Mouse (Mus musculus) limb, embryonic 13.5 days (tissue): ENCODE results near the gene Rsph10b. TPM values are rescaled to one million over a fixed set of nuclear protein-coding genes. Genes with fewer than 3 reads are reported as not detected.
"Not testable (repeated sequence)": the region's sequence is repeated elsewhere in the genome, so short reads cannot be mapped to it uniquely, and the experiment has no call there.

ENCODE experiments used
- ATAC-seq: fragments of 200-750 bp; cut with Nextera tagmentation; 2 replicates; pipeline ENCODE4 v1.8.0; 2017; ENCODE audit warnings: low read depth, moderate number of reproducible peaks, moderate TSS enrichment; ENCODE audit not compliant: low FRiP score
- H3K27ac ChIP-seq: fragments of 300-500 bp; sonication (generic); 2 replicates; pipeline ENCODE4 v1.5.1; 2015; ENCODE audit warnings: inconsistent platforms, mild to moderate bottlenecking, moderate library complexity
- H3K27me3 ChIP-seq: fragments of 300-500 bp; sonication (generic); 2 replicates; pipeline ENCODE4 v1.6.1; 2015; ENCODE audit warnings: mild to moderate bottlenecking, inconsistent platforms
- H3K36me3 ChIP-seq: fragments of 300-500 bp; sonication (generic); 2 replicates; pipeline ENCODE4 v1.6.1; 2015; ENCODE audit warnings: inconsistent platforms, mild to moderate bottlenecking, moderate library complexity
- H3K4me1 ChIP-seq: fragments of 300-500 bp; sonication (generic); 2 replicates; pipeline ENCODE4 v1.6.1; 2015; ENCODE audit warnings: inconsistent platforms
- H3K4me2 ChIP-seq: fragments of 300-500 bp; sonication (generic); replicated peaks from 2 replicates; pipeline ENCODE4 v1.6.1; 2015; ENCODE audit warnings: inconsistent platforms, mild to moderate bottlenecking, moderate library complexity
- H3K4me3 ChIP-seq: fragments of 300-500 bp; sonication (generic); 2 replicates; pipeline ENCODE4 v1.5.1; 2015; ENCODE audit warnings: moderate library complexity, mild to moderate bottlenecking, inconsistent platforms
- H3K9ac ChIP-seq: fragments of 300-500 bp; sonication (generic); 2 replicates; pipeline ENCODE4 v1.6.1; 2015; ENCODE audit warnings: mild to moderate bottlenecking, inconsistent platforms
- H3K9me3 ChIP-seq: fragments of 300-500 bp; sonication (generic); 2 replicates; pipeline ENCODE4 v1.6.1; 2016; ENCODE audit warnings: inconsistent platforms
- WGBS: fragments of 180-500 bp; shearing (Covaris S2); methylation state at CpG from one replicate; pipeline ENCODE4 v1.1.7; 2015; 5-methylcytosine and 5-hydroxymethylcytosine counted together
- polyA plus RNA-seq: library from polyadenylated mRNA; unstranded; fragments of >200 nt; fragmentation: Nextera tagmentation; extraction: Ambion mirVana; gene quantifications from 2 replicates; pipeline ENCODE4 v1.2.1, GENCODE M21; 2015

Rsph10b gene
- polyA plus RNA-seq, 1 experiment from 2014 or later = 1.0 TPM

DNA sequence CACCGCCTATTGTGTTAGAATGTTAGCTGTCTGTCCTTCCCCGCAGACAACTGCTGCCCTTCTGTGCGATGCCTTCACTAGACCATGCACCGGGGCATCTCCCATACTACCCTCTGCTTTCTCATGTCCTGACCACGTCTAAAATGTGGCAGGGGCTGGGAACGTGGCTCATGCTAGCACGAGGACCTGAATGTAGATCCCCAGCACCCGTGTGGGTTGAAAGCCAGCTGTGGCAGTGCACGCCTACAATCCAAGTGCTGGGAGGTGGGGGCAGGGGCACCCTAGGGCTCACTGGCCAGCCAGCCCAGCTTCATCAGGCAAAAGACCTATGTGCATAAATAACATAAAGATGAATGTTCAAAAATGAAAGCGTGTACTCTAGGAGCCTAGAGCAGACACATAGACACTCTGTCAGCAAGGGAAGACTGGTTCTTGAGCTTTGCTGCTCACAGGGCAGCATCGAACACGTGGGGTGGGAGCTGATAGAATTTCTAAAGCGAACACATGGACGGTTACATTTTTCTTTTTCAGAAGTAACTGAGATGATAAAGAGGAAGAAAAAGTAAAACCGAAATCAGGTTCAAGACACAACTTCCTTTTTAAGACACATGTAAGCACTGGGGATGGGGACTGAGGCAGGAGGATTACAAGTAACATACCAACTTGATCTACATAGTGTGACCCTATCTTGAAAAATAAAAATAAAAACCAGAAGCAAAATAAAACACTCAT lies 69.8 kb downstream of the Rsph10b start:
- H3K9ac ChIP-seq = no peak overlapping the region
- whole genome bisulfite sequencing = 95% methylated on average over 15 of the region's 15 CpGs
- no peaks in the 10 kb centered on the region for H3K27me3 ChIP-seq
- ATAC-seq = no peak
- H3K4me2 ChIP-seq = no peak overlapping the region
- H3K27ac ChIP-seq = no peak overlapping the region
- H3K4me1 ChIP-seq = no peaks in the 10 kb centered on the region
- H3K36me3 ChIP-seq = peaks cover 96% of the 10 kb centered on the region
- no peak overlapping the region for H3K4me3 ChIP-seq
- H3K9me3 ChIP-seq = peaks cover 6% of the 10 kb centered on the region; the same call in 1 of the 2 replicates

DNA sequence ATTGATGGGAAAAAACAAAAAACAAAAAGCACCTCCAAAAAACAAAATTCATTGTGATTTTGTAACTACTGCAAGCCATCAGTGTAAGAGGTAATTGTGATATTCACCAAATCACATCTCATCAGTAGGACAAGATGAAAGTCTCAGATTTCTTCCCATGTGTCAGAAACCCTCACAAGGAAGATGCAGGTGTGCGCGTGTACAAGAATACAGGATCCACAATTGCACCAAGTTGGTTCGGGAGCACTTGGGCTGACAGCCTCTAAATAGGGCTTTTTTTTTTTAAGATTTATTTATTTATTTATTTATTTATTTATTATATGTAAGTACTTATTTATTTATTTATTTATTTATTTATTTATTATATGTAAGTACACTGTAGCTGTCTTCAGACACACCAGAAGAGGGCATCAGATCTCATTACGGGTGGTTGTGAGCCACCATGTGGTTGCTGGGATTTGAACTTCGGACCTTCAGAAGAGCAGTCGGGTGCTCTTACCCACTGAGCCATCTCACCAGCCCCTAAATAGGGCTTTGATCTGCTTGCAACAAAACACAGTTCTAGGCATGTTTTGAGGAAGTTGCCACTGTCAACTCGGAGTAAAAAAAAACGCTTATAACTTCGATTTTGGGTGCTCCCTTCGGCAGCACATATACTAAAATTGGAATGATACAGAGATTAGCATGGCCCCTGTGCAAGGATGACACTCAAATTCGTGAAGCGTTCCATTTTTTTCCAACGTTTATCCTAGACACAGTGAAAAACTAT lies 80.7 kb downstream of the Rsph10b start:
- H3K4me1 ChIP-seq, H3K27ac ChIP-seq: not testable (repeated sequence)
- WGBS = 71% methylated on average over 13 of the region's 13 CpGs

DNA sequence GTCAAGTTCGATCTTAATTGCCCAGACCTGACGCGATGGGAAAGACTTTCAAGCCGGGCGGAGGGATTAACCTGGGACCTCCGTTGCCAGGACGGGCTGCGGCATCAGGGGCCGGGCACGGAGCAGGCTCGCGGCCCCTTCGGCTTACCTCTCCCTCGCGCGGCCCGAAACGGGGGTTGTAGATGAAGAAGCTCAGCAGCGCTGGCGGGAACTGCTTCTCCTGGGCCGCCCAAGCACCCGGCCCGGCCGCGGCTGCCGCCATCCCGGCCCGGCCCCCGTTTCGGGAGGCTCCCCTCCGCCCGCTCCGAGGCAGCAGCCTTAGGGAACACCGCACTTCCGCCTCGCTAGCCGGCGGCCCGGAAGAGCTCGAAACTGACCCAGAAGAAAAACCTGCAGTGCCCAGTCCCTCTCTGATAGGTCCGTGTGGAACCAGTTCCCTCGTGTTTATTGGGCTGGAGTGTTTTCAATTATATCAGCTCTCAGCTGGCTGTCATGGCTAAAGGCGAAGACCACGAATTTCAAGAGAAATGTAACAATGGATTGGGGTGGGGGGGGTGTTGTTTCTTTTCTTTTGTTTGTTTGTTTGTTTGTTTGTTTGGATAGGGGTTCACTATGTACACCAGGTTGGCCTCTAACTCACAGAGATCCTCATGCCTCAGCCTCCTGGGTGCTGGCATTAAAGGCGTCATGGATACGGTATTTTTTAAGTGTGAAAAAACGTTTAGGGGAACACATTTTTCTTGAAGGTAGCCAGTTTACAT lies 81.9 kb downstream of the Rsph10b start, which contains the start of gene Ccz1:
TSS of gene Ccz1 (minus strand) at position 327 of the 761 bp plus-strand sequence.
- 2% methylated on average over 47 of the region's 47 CpGs for whole genome bisulfite sequencing

More for the DNA sequence above, 80.7 kb downstream of the Rsph10b start:
- H3K36me3 ChIP-seq = peaks cover 38% of the 10 kb centered on the region
- H3K4me3 ChIP-seq = peak overlapping the region; percentile 94
- peak overlapping the region; percentile 92 for H3K9ac ChIP-seq
- H3K9me3 ChIP-seq, ATAC-seq, H3K27me3 ChIP-seq: not testable (repeated sequence)
- peak overlapping the region; percentile 61 for H3K4me2 ChIP-seq

DNA sequence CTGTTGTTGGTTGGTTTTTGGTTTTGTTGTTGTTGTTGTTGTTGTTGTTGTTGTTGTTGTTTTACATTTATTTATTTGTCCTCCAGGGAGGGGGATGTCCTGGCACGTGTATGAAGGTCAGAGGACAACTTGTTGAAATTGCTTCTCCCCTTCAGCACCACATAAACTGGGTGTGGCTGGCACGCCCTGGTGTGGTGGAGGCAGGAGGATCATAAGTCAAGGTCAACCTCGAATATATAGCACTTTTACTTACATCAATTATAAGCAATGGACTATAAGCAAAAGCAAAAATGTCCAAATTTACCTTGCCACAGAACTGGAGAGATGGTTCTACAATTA lies 82.4 kb downstream of the Rsph10b start:
- Histone ChIP-seq H3K9me3 (no peaks in the 10 kb centered on the region), H3K27me3 (no peaks in the 10 kb centered on the region), H3K4me1 (peaks cover 4% of the 10 kb centered on the region; the same call in 1 of the 2 replicates), H3K4me3 (peak overlapping the region; percentile 94), H3K27ac (no peak overlapping the region), H3K4me2 (peak overlapping the region; percentile 61), H3K36me3 (peaks cover 23% of the 10 kb centered on the region), H3K9ac (no peak overlapping the region)
- WGBS = 76% methylated on average over 3 of the region's 3 CpGs
- no peak for ATAC-seq

More for the DNA sequence above, 81.9 kb downstream of the Rsph10b start, which contains the start of gene Ccz1:
- H3K9me3 ChIP-seq = no peaks in the 10 kb centered on the region
- peak within 1 kb of the TSS; percentile 92 for H3K9ac ChIP-seq
- H3K4me2 ChIP-seq = peak within 1 kb of the TSS; percentile 61
- H3K36me3 ChIP-seq = peaks cover 27% of the 10 kb centered on the region
- H3K27ac ChIP-seq = peak within 1 kb of the TSS; percentile 85
- H3K4me1 ChIP-seq = peaks cover 4% of the 10 kb centered on the region; the same call in 1 of the 2 replicates
- no peaks in the 10 kb centered on the region for H3K27me3 ChIP-seq
- H3K4me3 ChIP-seq = peak within 1 kb of the TSS; percentile 94
- peak; percentile 98 for ATAC-seq

DNA sequence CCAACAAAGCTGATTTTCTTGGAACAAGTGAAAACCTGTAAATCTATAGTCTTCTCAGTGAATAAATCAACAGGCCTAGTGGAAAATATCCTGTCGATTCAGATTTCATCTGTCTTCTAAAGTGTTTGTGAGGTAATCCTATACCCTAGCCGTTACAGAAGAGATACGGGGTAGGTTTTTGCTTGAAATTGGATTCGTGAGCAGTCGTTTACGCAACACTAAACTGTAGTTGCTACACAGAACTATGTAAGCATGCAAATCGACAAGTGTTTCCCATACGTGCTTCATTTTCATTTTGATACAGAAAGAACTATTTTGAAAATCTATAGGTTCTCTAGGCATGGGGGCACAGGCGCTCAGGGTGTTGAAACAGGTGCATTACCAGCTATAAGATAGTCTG lies 83.0 kb downstream of the Rsph10b start:
- Histone ChIP-seq H3K9ac (no peak overlapping the region), H3K27ac (no peak overlapping the region), H3K9me3 (no peaks in the 10 kb centered on the region), H3K27me3 (no peaks in the 10 kb centered on the region), H3K36me3 (peaks cover 17% of the 10 kb centered on the region), H3K4me3 (no peak overlapping the region), H3K4me2 (no peak overlapping the region), H3K4me1 (peaks cover 4% of the 10 kb centered on the region; the same call in 1 of the 2 replicates)
- WGBS = 86% methylated on average over 9 of the region's 9 CpGs
- ATAC-seq = no peak

DNA sequence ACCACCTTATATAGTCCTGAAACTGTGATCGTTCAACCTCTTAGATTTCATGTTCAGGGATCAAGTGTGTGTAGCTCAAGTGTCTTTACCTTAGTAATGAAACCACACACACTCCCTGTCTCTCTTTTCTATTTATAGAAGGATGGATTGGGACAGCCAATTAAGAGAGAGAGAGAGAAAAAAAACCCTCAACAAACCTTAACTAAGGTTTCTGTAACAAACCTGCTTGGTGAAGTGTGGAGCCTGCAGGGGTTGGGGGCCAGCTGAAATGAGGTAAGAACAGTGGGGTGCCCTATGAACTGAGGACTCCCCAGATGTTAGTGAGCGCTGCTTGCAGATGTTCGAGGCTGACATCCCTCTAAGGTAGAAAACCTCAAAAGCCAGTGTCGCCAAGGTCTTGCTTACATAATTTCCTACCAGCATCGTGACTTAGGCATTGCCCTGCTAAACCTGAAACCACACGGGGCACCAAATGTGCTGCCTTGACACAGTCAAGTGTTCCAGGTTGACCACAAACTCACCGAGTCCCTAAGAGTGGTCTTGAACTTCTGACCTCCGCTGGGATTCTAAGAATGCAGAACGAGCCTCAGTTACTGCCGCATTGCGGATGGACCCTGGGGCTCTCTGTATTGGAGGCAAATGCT lies 93.9 kb downstream of the Rsph10b start, which contains the start of gene Ocm:
TSS of gene Ocm (minus strand) at position 51 of the 644 bp plus-strand sequence.
- Histone ChIP-seq H3K4me3 (no peak within 1 kb of the TSS), H3K4me2 (no peak within 1 kb of the TSS), H3K36me3 (no peaks in the 10 kb centered on the region), H3K27ac (no peak within 1 kb of the TSS), H3K9ac (no peak within 1 kb of the TSS), H3K27me3 (no peaks in the 10 kb centered on the region), H3K4me1 (no peaks in the 10 kb centered on the region), H3K9me3 (no peaks in the 10 kb centered on the region)
- no peak for ATAC-seq
- WGBS = 53% methylated on average over 11 of the region's 11 CpGs

DNA sequence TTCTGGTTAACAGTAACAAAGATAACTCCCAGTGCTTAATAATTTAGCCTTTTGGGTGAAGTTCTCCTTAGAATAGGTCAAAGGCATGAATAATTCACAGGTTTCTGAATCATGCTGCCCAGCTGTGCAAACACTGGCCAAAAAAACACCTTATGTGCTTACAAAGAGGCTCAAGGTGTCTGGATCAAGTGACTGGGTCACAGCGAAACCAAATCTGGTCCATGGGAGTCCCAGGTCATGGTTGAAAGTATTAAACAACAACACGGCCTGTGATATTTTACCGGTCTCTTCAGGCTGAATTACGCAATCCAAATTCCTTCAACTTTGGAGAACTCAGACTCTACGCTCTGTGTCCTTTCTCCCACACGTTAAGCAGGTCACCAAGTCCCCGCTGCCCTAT lies 99.7 kb downstream of the Rsph10b start:
- no peak for ATAC-seq
- WGBS = 83% methylated on average over 7 of the region's 7 CpGs

DNA sequence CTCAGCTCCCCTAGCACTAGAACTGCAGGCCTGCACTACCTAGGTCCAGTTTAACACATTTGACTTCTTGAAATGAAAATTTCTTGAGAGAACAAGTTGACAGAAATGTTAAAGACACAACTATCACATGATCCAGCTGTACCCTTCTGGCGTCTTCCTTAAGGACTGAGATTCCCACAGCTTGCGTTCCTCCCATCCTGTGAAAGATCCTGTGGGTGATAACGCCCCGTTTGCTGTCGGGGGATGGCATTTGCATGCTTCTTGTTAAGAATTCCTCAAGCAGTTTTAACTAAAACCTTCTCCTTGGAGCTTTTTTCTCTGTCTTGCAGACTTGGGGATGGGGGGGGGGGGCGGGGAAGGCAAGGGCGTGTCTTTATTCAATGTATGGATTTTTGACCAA lies 101.7 kb downstream of the Rsph10b start:
- no peak overlapping the region for H3K9ac ChIP-seq
- H3K4me3 ChIP-seq = no peak overlapping the region
- 82% methylated on average over 7 of the region's 7 CpGs for WGBS
- ATAC-seq = no peak
- H3K9me3 ChIP-seq = no peaks in the 10 kb centered on the region
- H3K27ac ChIP-seq = no peak overlapping the region
- H3K4me2 ChIP-seq = no peak overlapping the region
- H3K36me3 ChIP-seq = no peaks in the 10 kb centered on the region
- H3K27me3 ChIP-seq = no peaks in the 10 kb centered on the region
- H3K4me1 ChIP-seq = no peaks in the 10 kb centered on the region

More for the DNA sequence above, 99.7 kb downstream of the Rsph10b start:
- Histone ChIP-seq H3K36me3 (no peaks in the 10 kb centered on the region), H3K4me2 (no peak overlapping the region), H3K4me3 (no peak overlapping the region), H3K9ac (no peak overlapping the region), H3K4me1 (no peaks in the 10 kb centered on the region), H3K27ac (no peak overlapping the region), H3K27me3 (no peaks in the 10 kb centered on the region), H3K9me3 (no peaks in the 10 kb centered on the region)

Other genes with a start within 250 kb of the Rsph10b start
- gene Usp42, start 200.8 kb upstream of the Rsph10b start, polyA plus RNA-seq = 25.8 and 27.2 TPM in 2 replicates
- 46.3 and 46.8 TPM in 2 replicates for gene Eif2ak1, start 115.2 kb upstream of the Rsph10b start, polyA plus RNA-seq
- gene Ankrd61, start 35.4 kb upstream of the Rsph10b start, polyA plus RNA-seq = 0.22 and 0.29 TPM in 2 replicates
- gene Aimp2, start 23.2 kb upstream of the Rsph10b start, polyA plus RNA-seq = 97.9 and 106 TPM in 2 replicates
- 35.8 and 37.9 TPM in 2 replicates for gene Pms2, start 23.1 kb upstream of the Rsph10b start, polyA plus RNA-seq
- 0.89 and 1.1 TPM in 2 replicates for gene Gm42421, start 4.9 kb upstream of the Rsph10b start, polyA plus RNA-seq
- 84.5 and 85.5 TPM in 2 replicates for gene Ccz1, start 81.8 kb downstream of the Rsph10b start, polyA plus RNA-seq
- not detected in 2 replicates for gene Ocm, start 93.6 kb downstream of the Rsph10b start, polyA plus RNA-seq
- gene Lmtk2, start 167.4 kb downstream of the Rsph10b start, polyA plus RNA-seq = 3.3 and 3.8 TPM in 2 replicates